Mouse (Mus musculus): Measurements from ENCODE around the gene Hes1. TPM values are rescaled to one million over a fixed set of nuclear protein-coding genes. Genes with fewer than 3 reads are reported as not detected.
"Not testable (repeated sequence)": the region's sequence is repeated elsewhere in the genome, so short reads cannot be mapped to it uniquely, and the experiment has no call there.

The Hes1 gene
- total RNA-seq, 2 experiments from 2014 or later, result 20.2 to 21.8 TPM

DNA sequence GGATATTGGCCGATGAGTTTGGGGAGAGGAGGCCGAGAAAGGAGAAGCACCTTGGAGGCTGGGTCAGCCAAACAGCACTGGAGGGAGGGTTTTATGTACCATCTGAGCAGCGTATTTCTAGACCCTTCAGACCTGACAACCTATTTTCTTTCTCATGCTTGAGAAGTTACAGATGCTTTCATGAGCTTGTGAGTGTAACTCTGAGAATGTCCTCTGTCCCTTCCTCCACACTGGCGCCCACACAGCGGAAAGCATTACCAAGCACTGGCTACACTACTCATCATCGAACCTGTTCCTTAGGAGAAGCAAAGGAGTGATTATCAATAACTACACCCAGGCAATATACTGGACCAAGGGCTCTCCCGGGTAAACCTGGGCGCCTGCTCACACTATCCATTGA is 18.8 kb downstream of the Hes1 start:
- intact Hi-C loops (cut with DNase I), result no loop called here
- no peak for DNase-seq (ENCODE audit: extremely low spot score in 1 of 2, low spot score in 2 of 2)

DNA sequence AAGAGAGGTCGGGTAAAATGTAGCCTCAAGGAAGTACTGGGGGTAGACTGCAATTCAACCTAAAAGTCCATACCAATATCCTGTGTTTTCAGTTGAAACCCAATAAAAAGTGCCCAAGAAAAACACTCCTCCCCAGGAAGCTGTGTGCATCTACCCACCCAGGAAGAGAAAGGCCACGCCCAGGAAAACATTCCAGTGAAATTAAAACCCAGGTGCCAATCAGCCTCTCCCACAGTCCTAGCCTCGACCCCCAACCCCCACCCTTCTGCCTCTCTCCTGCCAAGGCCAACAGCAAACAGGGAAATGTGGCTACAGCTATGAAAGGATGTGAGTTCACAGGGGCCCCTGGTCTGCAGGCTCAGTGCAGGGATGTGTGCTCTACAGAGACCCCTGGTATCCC is 19.4 kb downstream of the Hes1 start:
- no peak for TF ChIP-seq CTCF (IDR thresholded peaks at IDR 0.05)
- intact Hi-C loops (cut with DNase I), result no loop called here
- H3K4me3 ChIP-seq, result no peak overlapping the region
- no peak overlapping the region for H3K27ac ChIP-seq
- DNase-seq (ENCODE audit: extremely low spot score in 1 of 2, low spot score in 2 of 2), result no peak

More for the DNA sequence above, 18.8 kb downstream of the Hes1 start:
- Histone ChIP-seq H3K4me3 (no peak overlapping the region), H3K27ac (no peak overlapping the region)
- no peak for TF ChIP-seq CTCF (IDR thresholded peaks at IDR 0.05)

DNA sequence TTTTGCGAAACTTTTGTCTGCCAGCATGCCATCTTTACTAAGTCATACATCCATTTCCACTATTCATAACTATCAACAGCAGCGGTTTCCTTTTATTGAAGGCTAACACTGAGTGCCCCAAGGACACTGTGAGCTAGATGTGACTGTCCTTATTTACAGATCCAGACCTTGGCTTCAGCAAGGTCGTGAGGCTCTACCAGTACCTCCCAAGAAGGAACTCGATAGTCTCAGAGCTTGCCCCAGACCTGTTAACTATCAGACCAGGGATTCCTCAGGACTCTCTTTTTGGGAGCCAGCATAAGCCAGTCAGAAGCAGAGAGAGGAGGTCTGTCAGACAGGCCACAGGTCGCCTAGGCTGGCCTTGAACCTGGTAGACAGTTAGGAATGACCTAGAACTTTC is 24.5 kb downstream of the Hes1 start:
- no peak for DNase-seq (ENCODE audit: extremely low spot score in 1 of 2, low spot score in 2 of 2)
- Histone ChIP-seq H3K4me3 (no peak overlapping the region), H3K27ac (no peak overlapping the region)
- intact Hi-C loops (cut with DNase I), result no loop called here
- TF ChIP-seq CTCF (IDR thresholded peaks at IDR 0.05), result no peak

DNA sequence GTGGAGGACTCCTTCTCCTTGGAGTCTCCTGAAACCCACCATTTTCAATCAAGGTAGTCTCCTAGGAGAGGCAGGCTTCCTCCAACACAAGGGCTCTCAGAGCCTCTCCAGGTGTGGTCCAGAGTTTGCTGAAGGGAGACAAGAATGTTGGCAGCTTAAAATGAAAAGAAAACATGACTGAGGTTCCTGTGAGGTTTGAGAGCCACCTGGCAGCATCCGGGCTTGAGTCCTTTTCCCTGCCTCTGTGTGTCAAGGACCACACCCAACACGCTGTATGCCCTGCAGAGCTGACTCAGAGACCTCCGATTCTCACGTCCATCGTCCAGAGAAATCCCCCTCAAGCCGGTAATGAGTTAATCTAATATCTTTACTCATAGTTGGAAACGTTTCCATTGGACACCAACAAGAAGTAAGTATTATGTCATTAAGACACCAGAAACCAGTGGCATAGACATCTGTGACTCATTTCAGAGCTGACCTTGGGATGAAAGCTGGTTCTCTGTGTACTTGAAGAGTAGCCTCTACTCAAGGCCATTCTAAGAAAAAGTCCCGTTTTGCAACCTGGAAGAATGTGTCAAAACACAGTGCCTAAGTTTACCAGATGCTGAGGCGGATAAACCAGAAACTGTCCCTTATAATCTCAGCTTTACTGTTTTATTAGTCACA is 26.1 kb downstream of the Hes1 start:
- TF ChIP-seq CTCF (IDR thresholded peaks at IDR 0.05), result no peak
- intact Hi-C loops (cut with DNase I), result no loop called here
- no peak for DNase-seq (ENCODE audit: extremely low spot score in 1 of 2, low spot score in 2 of 2)
- Histone ChIP-seq H3K27ac (no peak overlapping the region), H3K4me3 (no peak overlapping the region)

DNA sequence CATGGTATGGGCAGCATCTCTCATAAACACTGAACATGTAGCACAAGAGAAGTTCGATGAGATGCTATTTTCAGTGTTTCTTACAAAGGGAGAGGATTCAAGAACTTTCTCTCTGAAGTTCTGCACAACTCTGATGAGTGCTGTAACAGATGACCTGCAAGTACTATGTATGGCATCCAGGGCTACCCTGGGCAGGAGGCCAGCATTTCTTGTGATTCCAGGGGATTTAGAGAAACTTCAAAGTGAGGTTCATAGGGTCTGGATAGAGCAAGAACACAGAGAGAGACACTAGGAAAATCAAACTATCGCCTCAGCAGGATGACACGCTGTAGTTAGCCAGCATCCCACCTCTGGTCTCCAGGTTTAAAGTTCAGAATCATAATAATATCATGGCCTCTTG is 31.9 kb downstream of the Hes1 start:
- no peak for TF ChIP-seq CTCF (IDR thresholded peaks at IDR 0.05)
- no peak for DNase-seq (ENCODE audit: extremely low spot score in 1 of 2, low spot score in 2 of 2)
- intact Hi-C loops (cut with DNase I), result no loop called here
- Histone ChIP-seq H3K4me3 (no peak overlapping the region), H3K27ac (no peak overlapping the region)

DNA sequence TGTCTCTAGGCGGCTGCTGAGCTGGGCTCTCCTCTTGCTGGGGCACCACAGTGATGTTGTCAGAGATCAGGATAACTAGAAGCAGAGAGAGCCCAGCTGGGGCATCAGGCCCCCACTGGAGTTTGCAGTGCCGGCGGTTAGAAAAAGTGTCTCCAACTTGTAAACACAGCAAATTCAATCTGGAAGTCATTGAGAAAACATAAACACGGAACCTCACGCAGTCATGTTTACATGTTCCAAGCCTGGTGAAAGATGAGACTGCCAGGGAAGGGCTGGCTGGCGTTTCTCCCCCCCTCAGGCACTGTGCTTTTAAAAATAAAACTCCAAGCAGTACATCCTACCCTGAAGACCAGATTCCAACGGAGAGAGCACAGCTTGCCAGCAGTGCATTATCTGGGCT is 32.3 kb downstream of the Hes1 start:
- DNase-seq (ENCODE audit: extremely low spot score in 1 of 2, low spot score in 2 of 2), result no peak
- H3K27ac ChIP-seq, result no peak overlapping the region
- no peak for TF ChIP-seq CTCF (IDR thresholded peaks at IDR 0.05)
- H3K4me3 ChIP-seq, result no peak overlapping the region
- intact Hi-C loops (cut with DNase I), result no loop called here

DNA sequence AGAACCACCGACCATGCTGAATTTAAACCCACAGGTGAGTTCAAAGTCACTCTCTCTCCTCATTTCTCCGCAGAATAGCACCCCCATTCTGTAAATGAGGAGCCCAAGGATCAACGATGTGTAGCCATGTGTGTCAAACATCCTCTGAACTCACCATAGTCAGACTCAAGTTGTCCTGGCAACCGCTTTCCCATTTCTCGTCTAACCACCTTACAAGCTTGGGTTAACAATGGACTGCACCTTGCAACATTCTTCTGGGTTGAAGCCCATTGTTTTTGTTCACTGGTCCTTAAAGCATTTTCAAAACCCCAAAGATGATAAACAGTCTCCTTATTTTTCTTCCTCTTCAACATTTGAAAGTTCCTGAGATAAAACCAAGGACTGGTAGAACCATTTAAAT is 34.9 kb downstream of the Hes1 start:
- intact Hi-C loops (cut with DNase I), result no loop called here
- DNase-seq (ENCODE audit: extremely low spot score in 1 of 2, low spot score in 2 of 2), result no peak
- no peak for TF ChIP-seq CTCF (IDR thresholded peaks at IDR 0.05)

DNA sequence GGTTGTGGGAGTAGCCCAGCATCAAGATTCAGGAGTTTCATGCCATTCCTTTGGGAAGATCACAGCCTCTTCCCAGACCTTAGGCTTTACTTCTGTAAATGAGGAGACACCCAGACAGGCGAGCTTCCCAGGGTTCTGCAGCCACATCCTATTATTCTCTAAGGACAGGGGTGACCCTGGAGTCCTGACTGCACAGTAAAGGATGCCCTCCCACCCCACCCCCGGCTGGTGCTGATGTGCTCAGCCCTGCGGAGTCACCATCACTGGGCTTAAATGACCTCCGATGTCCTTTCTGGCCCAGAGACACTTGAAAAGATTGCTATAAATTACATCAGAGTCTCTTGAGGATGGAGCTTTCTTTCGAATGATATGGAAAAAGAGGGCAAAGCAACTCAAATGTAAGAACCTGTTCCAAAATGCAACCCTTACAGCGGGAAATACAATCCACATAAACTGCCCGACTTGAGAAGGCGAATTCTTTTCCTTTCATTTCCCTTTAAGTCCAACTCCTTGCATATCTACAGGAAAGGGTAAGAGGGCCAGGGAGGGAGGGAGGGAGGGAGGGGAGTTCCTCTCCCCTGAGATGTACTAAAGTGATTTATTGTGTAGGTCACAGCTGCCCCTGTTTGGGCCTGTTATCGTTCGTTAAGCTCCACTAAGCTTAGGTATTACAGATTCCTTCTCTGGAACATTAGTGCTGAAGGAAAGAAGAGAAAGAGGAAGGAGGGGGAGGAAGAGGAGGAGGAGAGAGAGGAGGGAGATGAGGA is 38.1 kb downstream of the Hes1 start:
- DNase-seq (ENCODE audit: extremely low spot score in 1 of 2, low spot score in 2 of 2), result no peak
- intact Hi-C loops (cut with DNase I), result no loop called here
- H3K27ac ChIP-seq, result no peak overlapping the region
- H3K4me3 ChIP-seq, result no peak overlapping the region
- no peak for TF ChIP-seq CTCF (IDR thresholded peaks at IDR 0.05)

More for the DNA sequence above, 34.9 kb downstream of the Hes1 start:
- no peak overlapping the region for H3K27ac ChIP-seq
- no peak overlapping the region for H3K4me3 ChIP-seq

DNA sequence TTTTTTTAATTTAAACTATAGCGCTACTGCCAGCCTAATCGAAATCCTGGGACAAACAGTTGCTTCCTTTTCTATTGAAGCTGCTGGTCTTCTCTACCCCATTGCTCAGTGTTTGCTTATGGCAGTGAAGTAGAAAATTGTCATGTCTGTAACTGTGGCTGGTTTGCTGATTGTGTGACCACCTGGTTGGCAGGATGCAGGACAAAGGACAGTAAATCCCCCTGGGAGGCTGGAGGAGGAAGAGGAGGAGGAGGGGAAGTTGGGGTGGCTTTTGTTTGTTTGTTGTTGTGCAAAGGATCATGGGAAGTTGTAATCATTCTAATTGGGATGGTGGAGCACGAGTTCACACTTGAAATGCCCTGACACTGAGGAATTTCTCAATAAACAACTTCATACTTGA is 38.8 kb downstream of the Hes1 start:
- Histone ChIP-seq H3K4me3 (no peak overlapping the region), H3K27ac (no peak overlapping the region)
- DNase-seq (ENCODE audit: extremely low spot score in 1 of 2, low spot score in 2 of 2), result no peak
- intact Hi-C loops (cut with DNase I), result no loop called here
- no peak for TF ChIP-seq CTCF (IDR thresholded peaks at IDR 0.05)

DNA sequence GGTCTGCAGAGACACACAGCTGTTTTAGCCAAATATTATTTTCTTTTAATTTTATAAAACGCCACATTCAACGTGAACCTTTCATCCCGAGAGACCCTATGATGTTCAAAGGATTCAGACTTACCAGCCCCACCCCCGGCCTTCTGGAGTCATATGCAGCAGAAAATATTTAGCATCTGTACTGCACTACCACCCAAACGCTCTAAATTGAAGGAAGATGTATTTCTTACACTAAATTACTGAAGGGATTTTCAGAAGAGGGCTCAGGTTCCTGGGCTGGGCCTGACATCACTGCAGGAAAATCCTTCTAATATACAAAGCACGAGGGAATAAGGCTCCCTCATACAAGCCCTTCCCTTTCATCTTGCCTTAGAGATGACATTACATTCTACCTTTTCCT is 39.3 kb downstream of the Hes1 start:
- TF ChIP-seq CTCF (IDR thresholded peaks at IDR 0.05), result no peak
- no peak overlapping the region for H3K27ac ChIP-seq
- no peak overlapping the region for H3K4me3 ChIP-seq
- no peak for DNase-seq (ENCODE audit: extremely low spot score in 1 of 2, low spot score in 2 of 2)
- intact Hi-C loops (cut with DNase I), result no loop called here

DNA sequence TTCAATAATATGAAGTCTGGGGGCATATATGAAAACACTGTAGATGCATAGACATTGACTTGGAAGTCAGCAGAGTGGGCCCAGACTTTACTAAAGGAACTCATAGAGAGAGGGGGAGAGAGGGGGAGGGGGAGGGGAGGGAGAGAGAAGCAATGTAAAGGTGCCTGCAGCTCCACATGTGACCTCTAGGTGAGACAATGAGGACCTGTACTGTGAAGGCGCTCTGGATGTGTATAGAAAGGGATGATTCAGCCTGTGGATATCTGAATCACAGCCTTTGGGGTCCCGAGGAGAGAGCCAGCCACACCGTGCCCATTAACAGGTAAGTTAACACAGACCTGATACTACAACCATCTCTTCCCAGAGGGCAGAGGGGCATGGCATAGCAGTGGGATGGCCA is 40.2 kb downstream of the Hes1 start:
- DNase-seq (ENCODE audit: extremely low spot score in 1 of 2, low spot score in 2 of 2), result no peak
- TF ChIP-seq CTCF (IDR thresholded peaks at IDR 0.05), result no peak
- intact Hi-C loops (cut with DNase I), result no loop called here
- Histone ChIP-seq H3K4me3 (no peak overlapping the region), H3K27ac (no peak overlapping the region)

DNA sequence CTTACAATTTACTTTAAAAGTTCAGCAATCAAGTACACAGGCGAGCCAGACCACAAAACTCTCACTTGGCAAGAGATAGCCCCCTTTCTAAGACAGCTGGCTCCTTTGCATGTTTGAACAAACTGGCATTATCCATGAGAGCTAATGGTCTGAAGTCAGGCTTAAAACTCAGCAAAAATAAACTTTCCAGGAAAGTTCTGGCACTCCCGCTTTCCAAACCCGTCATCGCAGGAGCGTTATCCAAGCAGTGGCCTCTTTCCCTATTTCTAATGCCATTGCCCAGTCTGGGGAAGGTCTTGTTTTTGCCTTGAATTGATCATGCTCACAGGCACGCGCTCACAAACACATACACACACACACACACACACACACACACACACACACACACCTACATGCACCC is 41.3 kb downstream of the Hes1 start:
- intact Hi-C loops (cut with DNase I), result no loop called here
- DNase-seq (ENCODE audit: extremely low spot score in 1 of 2, low spot score in 2 of 2), result no peak
- Histone ChIP-seq H3K4me3 (no peak overlapping the region), H3K27ac (no peak overlapping the region)
- no peak for TF ChIP-seq CTCF (IDR thresholded peaks at IDR 0.05)

DNA sequence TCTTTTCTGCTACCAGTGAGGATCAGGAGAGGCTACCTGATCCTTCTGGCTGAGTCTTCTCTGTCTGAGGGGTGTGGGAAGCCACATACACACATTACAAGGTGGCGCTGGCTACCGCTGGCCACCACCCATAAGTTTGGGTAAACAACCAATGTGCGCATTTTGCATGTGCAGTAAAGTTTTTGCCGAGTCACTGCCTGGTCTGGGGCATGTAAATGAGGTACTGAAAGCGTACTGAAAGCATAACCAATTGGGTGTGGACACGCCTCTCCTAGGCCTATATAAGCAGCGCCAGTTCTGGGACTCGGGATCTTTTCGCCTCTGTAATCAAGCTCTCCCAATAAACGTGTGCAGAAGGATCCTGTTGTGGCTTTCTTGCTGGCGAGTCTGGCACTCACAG is 44.0 kb downstream of the Hes1 start:
- intact Hi-C loops (cut with DNase I); H3K4me3 ChIP-seq; H3K27ac ChIP-seq; DNase-seq (ENCODE audit: extremely low spot score in 1 of 2, low spot score in 2 of 2): not testable (repeated sequence)

Data from left cerebral cortex, adult 2 months (tissue).